ENCODE assay signal across 7 mouse cellular contexts in the genomic region with DNA sequence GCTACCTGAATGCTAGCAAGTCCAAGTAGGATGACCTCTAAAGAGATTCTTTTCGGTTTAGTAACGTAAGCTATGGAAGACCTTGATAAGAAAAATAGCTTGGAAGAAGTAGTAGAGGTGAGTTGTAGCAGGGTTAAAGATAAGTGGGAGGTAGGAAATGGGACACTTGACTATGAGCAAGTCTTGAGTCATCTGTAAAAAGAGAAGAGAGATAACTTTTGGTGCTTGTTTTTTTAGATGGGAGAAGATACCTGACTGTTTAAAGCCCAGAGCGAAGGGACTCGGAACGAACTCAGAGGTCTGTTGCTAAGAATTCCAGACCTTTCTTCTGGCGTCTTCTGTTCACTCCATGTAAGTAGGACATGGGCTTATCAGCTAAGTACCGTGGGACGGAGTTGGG. TPM values are rescaled to one million over a fixed set of nuclear protein-coding genes. Genes with fewer than 3 reads are reported as not detected.
DNase-seq lines count a peak whose midpoint lies in the region; ATAC-seq and TF ChIP-seq lines count a peak whose summit lies in the region.

Gene Fgd1 (plus strand): TSS at position 301 of the 400 bp plus-strand sequence.

- H3K27me3 ChIP-seq in lung, embryonic 15.5 days: no peaks in the 10 kb centered on the region
- no peaks in the 10 kb centered on the region for H3K27me3 ChIP-seq in embryonic facial prominence, embryonic 15.5 days
- H3K27me3 ChIP-seq in intestine, postnatal 0 days (replicated peaks; ENCODE audit: control insufficient read depth, insufficient read depth, low read length): no peaks in the 10 kb centered on the region
- H3K27me3 ChIP-seq in midbrain, embryonic 16.5 days (ENCODE audit: control insufficient read depth, insufficient read depth, low read depth, low read length): no peaks in the 10 kb centered on the region; the same call in 1 of the 2 replicates

- no peak for ATAC-seq in lung, embryonic 15.5 days (ENCODE audit: borderline replicate concordance, extremely low read depth, low FRiP score, low TSS enrichment)
- ATAC-seq in embryonic facial prominence, embryonic 15.5 days (ENCODE audit: insufficient number of reproducible peaks, low FRiP score, low TSS enrichment, low read depth): no peak
- ATAC-seq in intestine, postnatal 0 days: no peak
- ATAC-seq in midbrain, embryonic 16.5 days: no peak
- ATAC-seq in megakaryocyte progenitor cell, adult 5-6 weeks (replicated peaks; ENCODE audit: poor library complexity): no peak

- 90% methylated on average over 8 of the region's 8 CpGs for WGBS in lung, embryonic 15.5 days
- WGBS in embryonic facial prominence, embryonic 15.5 days: 94% methylated on average over 8 of the region's 8 CpGs
- WGBS in intestine, postnatal 0 days: 94% methylated on average over 8 of the region's 8 CpGs
- 92% methylated on average over 8 of the region's 8 CpGs for WGBS in midbrain, embryonic 16.5 days

- H3K27ac ChIP-seq in lung, embryonic 15.5 days: peak within 1 kb of the TSS; percentile 94
- H3K27ac ChIP-seq in embryonic facial prominence, embryonic 15.5 days (replicated peaks): peak within 1 kb of the TSS; percentile 91
- H3K27ac ChIP-seq in intestine, postnatal 0 days (ENCODE audit: low read depth, low read length): peak within 1 kb of the TSS; percentile 57
- peak within 1 kb of the TSS; percentile 93 for H3K27ac ChIP-seq in midbrain, embryonic 16.5 days (ENCODE audit: low read length)

- no peaks in the 10 kb centered on the region for H3K36me3 ChIP-seq in lung, embryonic 15.5 days
- H3K36me3 ChIP-seq in embryonic facial prominence, embryonic 15.5 days: no peaks in the 10 kb centered on the region
- no peaks in the 10 kb centered on the region for H3K36me3 ChIP-seq in intestine, postnatal 0 days (ENCODE audit: control insufficient read depth, insufficient read depth)
- H3K36me3 ChIP-seq in midbrain, embryonic 16.5 days (ENCODE audit: control insufficient read depth, insufficient read depth, low read length): no peaks in the 10 kb centered on the region

- peak within 1 kb of the TSS; percentile 68 for H3K4me3 ChIP-seq in lung, embryonic 15.5 days
- peak within 1 kb of the TSS; percentile 61 for H3K4me3 ChIP-seq in embryonic facial prominence, embryonic 15.5 days (replicated peaks)
- peak within 1 kb of the TSS; percentile 61 for H3K4me3 ChIP-seq in intestine, postnatal 0 days (ENCODE audit: low read depth, low read length)
- peak within 1 kb of the TSS; percentile 65 for H3K4me3 ChIP-seq in midbrain, embryonic 16.5 days (ENCODE audit: low read depth, low read length)

- H3K4me1 ChIP-seq in lung, embryonic 15.5 days: peaks cover 14% of the 10 kb centered on the region
- peaks cover 13% of the 10 kb centered on the region for H3K4me1 ChIP-seq in embryonic facial prominence, embryonic 15.5 days
- H3K4me1 ChIP-seq in intestine, postnatal 0 days (replicated peaks; ENCODE audit: control insufficient read depth, insufficient read depth, low read length): no peaks in the 10 kb centered on the region
- H3K4me1 ChIP-seq in midbrain, embryonic 16.5 days (ENCODE audit: control insufficient read depth, insufficient read depth, low read length): peaks cover 21% of the 10 kb centered on the region

- H3K4me2 ChIP-seq in lung, embryonic 15.5 days: peak within 1 kb of the TSS; percentile 61
- H3K4me2 ChIP-seq in embryonic facial prominence, embryonic 15.5 days (replicated peaks): peak within 1 kb of the TSS; percentile 51
- H3K4me2 ChIP-seq in intestine, postnatal 0 days (replicated peaks; ENCODE audit: low read depth): peak within 1 kb of the TSS; percentile 77
- H3K4me2 ChIP-seq in midbrain, embryonic 16.5 days (ENCODE audit: low read length): peak within 1 kb of the TSS; percentile 79

- DNase-seq in lung, adult 18-20 months: no peak
- DNase-seq in right cerebral cortex, postnatal 4 days: no peak

- TF ChIP-seq CTCF in intestine, postnatal 0 days (IDR thresholded peaks at IDR 0.05; ENCODE audit: low read depth): no peak

- no peaks in the 10 kb centered on the region for H3K9me3 ChIP-seq in lung, embryonic 15.5 days
- no peaks in the 10 kb centered on the region for H3K9me3 ChIP-seq in embryonic facial prominence, embryonic 15.5 days (replicated peaks)
- no peaks in the 10 kb centered on the region for H3K9me3 ChIP-seq in intestine, postnatal 0 days (ENCODE audit: control insufficient read depth)
- H3K9me3 ChIP-seq in midbrain, embryonic 16.5 days (replicated peaks; ENCODE audit: control insufficient read depth, low read length, poor library complexity, severe bottlenecking): no peaks in the 10 kb centered on the region

- H3K9ac ChIP-seq in lung, embryonic 15.5 days: peak within 1 kb of the TSS; percentile 67
- peak within 1 kb of the TSS; percentile 57 for H3K9ac ChIP-seq in embryonic facial prominence, embryonic 15.5 days
- peak within 1 kb of the TSS; percentile 65 for H3K9ac ChIP-seq in intestine, postnatal 0 days (ENCODE audit: low read depth, low read length)
- H3K9ac ChIP-seq in midbrain, embryonic 16.5 days (ENCODE audit: low read depth, low read length): peak within 1 kb of the TSS; percentile 89

RNA-seq across cellular contexts. Expression of gene Fgd1, which starts in this region (rescaled TPM):
- polyA plus RNA-seq in lung, embryonic 15.5 days (2015; fragmentation: Nextera tagmentation; extraction: Ambion mirVana): 10.7 and 10.8 TPM in 2 replicates
- 11.2 and 12.5 TPM in 2 replicates for polyA plus RNA-seq in embryonic facial prominence, embryonic 15.5 days (2015; fragmentation: Nextera tagmentation; extraction: Ambion mirVana)
- polyA plus RNA-seq in intestine, postnatal 0 days (2015; fragmentation: Nextera tagmentation; extraction: Ambion mirVana): 2.3 and 2.7 TPM in 2 replicates
- 13.1 and 13.4 TPM in 2 replicates for polyA plus RNA-seq in midbrain, embryonic 16.5 days (2015; fragmentation: Nextera tagmentation; extraction: Ambion mirVana)
- 1.1 and 3.1 TPM in 2 replicates for total RNA-seq in megakaryocyte progenitor cell, adult 5-6 weeks (2015)
- 1.5 and 2.1 TPM in 2 replicates for total RNA-seq in megakaryocyte progenitor cell, adult 5-6 weeks (2017)
